Mouse (Mus musculus) stomach, embryonic 16.5 days (tissue): Measurements from ENCODE around the gene Sart3. TPM values are rescaled to one million over a fixed set of nuclear protein-coding genes. Genes with fewer than 3 reads are reported as not detected.
"Not testable (repeated sequence)": the region's sequence is repeated elsewhere in the genome, so short reads cannot be mapped to it uniquely, and the experiment has no call there.

ENCODE experiments used
- ATAC-seq: fragments of 200-750 bp; cut with Nextera tagmentation; 2 replicates; pipeline ENCODE4 v1.8.0; 2017; ENCODE audit warnings: moderate number of reproducible peaks, moderate TSS enrichment; ENCODE audit not compliant: insufficient read depth, low FRiP score
- H3K27ac ChIP-seq: fragments of 300-500 bp; sonication (generic); 2 replicates; pipeline ENCODE4 v1.5.1; 2014; ENCODE audit warnings: low read length
- H3K27me3 ChIP-seq: fragments of 300-500 bp; sonication (generic); 2 replicates; pipeline ENCODE4 v1.6.1; 2014; ENCODE audit warnings: low read length, control low read depth, mixed read lengths; ENCODE audit not compliant: control insufficient read depth, insufficient read depth
- H3K36me3 ChIP-seq: fragments of 300-500 bp; sonication (generic); 2 replicates; pipeline ENCODE4 v1.6.1; 2014; ENCODE audit warnings: low read length; ENCODE audit not compliant: control insufficient read depth, insufficient read depth
- H3K4me1 ChIP-seq: fragments of 300-500 bp; sonication (generic); 2 replicates; pipeline ENCODE4 v1.6.1; 2014; ENCODE audit warnings: low read length, control low read depth, mixed read lengths; ENCODE audit not compliant: control insufficient read depth, insufficient read depth
- H3K4me2 ChIP-seq: fragments of 300-500 bp; sonication (generic); 2 replicates; pipeline ENCODE4 v1.6.1; 2014; ENCODE audit warnings: low read depth, low read length, mixed read lengths
- H3K4me3 ChIP-seq: fragments of 300-500 bp; sonication (generic); replicated peaks from 2 replicates; pipeline ENCODE4 v1.5.1; 2014; ENCODE audit warnings: mild to moderate bottlenecking, low read length
- H3K9ac ChIP-seq: fragments of 300-500 bp; sonication (generic); 2 replicates; pipeline ENCODE4 v1.6.1; 2014; ENCODE audit warnings: low read length
- H3K9me3 ChIP-seq: fragments of 300-500 bp; sonication (generic); replicated peaks from 2 replicates; pipeline ENCODE4 v1.6.1; 2016; ENCODE audit warnings: low read length, control low read depth; ENCODE audit not compliant: control insufficient read depth
- WGBS: fragments of 180-500 bp; shearing (Covaris S2); extraction: QIAGEN DNeasy Blood & Tissue Kit; methylation state at CpG from one replicate; pipeline ENCODE4 v1.1.7; 2014; 5-methylcytosine and 5-hydroxymethylcytosine counted together
- polyA plus RNA-seq: library from polyadenylated mRNA; unstranded; fragments of >200 nt; fragmentation: Nextera tagmentation; extraction: Ambion mirVana; gene quantifications from 2 replicates; pipeline ENCODE4 v1.2.1, GENCODE M21; 2015

Sart3 gene
- 30.8 and 35.0 TPM in 2 replicates for polyA plus RNA-seq

DNA sequence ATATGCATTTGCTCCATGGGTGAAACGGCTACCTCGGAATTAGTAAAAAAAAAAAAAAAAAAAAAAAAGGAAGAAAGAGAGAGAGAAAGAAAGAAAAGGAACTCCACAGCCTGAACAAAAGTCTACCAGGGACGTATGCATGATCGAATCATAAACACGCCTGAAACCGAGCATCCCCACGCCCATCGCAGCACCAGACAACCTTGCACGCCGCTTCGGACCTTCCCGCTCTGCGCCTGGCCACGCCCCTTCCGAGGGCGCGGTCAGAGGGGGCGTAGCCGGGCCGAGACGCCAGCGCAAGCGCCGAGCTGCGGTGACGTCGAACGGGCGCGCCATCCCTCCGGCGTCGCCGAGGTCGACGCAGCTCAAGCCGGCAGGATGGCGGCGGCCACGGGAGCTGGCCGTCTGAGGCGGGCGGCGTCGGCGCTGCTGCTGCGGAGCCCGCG lies at the start of gene Sart3, which contains the start of gene Iscu:
Gene Sart3 (minus strand): TSS at position 61 of the 446 bp plus-strand sequence.
Gene Iscu (plus strand): TSS at position 299 of the 446 bp plus-strand sequence.
- H3K4me3 ChIP-seq: peak within 1 kb of the TSS; percentile 97
- H3K27me3 ChIP-seq: no peaks in the 10 kb centered on the region
- H3K27ac ChIP-seq: peak within 1 kb of the TSS; percentile 96
- ATAC-seq: peak; percentile 90
- H3K4me1 ChIP-seq: peaks cover 17% of the 10 kb centered on the region
- H3K36me3 ChIP-seq: 0 out of 2 replicates have a peak, but pooled peaks cover 11% of the 10 kb centered on the region
- peak within 1 kb of the TSS; percentile 96 for H3K9ac ChIP-seq
- H3K4me2 ChIP-seq: peak within 1 kb of the TSS; percentile 97
- WGBS: under 1% methylated on average over 49 of the region's 49 CpGs
- H3K9me3 ChIP-seq: no peaks in the 10 kb centered on the region

DNA sequence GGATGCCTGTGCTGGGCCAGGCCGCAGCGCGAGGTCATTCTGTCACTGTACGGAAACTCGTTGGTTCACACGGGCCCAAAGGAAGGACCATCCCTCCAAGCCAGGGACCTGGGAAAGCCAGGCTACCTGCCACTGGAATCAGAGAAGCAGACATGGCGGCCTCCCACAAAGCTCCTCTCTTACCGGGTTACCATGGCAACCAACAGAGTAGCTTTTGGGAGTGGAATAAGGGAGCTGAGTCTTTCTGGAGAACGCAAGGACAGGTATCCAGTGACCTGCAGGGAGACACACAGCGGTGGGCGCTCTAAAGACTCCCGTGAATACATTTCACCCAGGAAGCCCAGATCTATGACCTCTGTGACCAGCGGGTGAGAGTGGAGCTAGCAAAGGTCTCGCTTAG lies 46.3 kb upstream of the Sart3 start:
- H3K36me3 ChIP-seq: no peaks in the 10 kb centered on the region
- H3K9ac ChIP-seq: no peak overlapping the region
- H3K9me3 ChIP-seq: no peaks in the 10 kb centered on the region
- H3K27me3 ChIP-seq: no peaks in the 10 kb centered on the region; the same call in 1 of the 2 replicates
- H3K4me2 ChIP-seq: no peak overlapping the region
- no peak for ATAC-seq
- no peak overlapping the region for H3K27ac ChIP-seq
- 65% methylated on average over 14 of the region's 14 CpGs for WGBS
- no peaks in the 10 kb centered on the region for H3K4me1 ChIP-seq
- H3K4me3 ChIP-seq: no peak overlapping the region

DNA sequence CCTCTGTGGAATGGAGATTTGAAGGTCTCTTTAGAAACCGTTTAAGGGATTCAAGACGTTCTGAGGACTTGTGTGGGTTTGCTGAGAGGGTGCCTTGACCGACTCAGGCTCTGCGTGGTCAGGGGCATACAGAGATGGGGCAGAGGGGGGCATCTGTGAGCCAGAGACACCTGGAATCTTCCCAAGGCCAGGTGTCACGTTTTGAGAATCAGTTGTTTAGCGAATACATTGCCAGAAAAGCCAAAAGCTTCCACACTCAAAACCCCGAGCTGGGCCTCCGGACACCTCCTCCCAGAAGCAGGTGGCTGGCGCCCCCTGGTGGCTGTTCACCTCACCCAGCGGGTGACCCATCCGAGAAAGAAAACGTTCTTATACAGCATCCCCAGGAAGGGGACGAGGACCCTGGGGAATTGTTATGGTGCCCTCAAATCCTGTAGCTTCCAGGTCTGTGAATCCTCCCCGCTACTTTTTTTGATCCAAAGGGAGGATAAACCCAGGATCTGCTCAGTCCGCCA lies 43.4 kb upstream of the Sart3 start:
- Histone ChIP-seq H3K9me3 (0 out of 2 replicates have a peak, but pooled peaks cover 3% of the 10 kb centered on the region), H3K36me3 (no peaks in the 10 kb centered on the region), H3K27me3 (no peaks in the 10 kb centered on the region; the same call in 1 of the 2 replicates), H3K27ac (no peak overlapping the region), H3K4me3 (no peak overlapping the region), H3K4me1 (no peaks in the 10 kb centered on the region), H3K4me2 (peak overlapping the region; percentile 7; the same call in 1 of the 2 replicates), H3K9ac (no peak overlapping the region)
- ATAC-seq: no peak
- WGBS: 12% methylated on average over 15 of the region's 15 CpGs

DNA sequence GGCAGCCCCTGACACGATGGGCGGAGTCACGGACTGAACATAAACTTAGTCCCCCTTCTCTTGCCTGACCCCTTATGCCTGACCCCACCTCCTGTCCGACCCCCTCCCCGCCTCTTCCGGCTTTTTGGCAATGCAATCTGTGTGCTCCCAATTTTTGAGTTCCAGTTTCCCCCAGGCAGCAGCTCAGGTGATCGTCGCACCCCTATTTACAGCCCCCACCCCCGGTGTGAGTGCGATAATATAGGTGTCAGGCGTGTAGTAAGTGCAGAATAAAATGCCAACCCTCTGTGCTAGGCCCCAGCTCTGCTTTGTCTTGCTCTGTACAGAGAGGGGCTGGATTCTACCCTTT lies 42.7 kb upstream of the Sart3 start:
- 56% methylated on average over 11 of the region's 11 CpGs for WGBS

DNA sequence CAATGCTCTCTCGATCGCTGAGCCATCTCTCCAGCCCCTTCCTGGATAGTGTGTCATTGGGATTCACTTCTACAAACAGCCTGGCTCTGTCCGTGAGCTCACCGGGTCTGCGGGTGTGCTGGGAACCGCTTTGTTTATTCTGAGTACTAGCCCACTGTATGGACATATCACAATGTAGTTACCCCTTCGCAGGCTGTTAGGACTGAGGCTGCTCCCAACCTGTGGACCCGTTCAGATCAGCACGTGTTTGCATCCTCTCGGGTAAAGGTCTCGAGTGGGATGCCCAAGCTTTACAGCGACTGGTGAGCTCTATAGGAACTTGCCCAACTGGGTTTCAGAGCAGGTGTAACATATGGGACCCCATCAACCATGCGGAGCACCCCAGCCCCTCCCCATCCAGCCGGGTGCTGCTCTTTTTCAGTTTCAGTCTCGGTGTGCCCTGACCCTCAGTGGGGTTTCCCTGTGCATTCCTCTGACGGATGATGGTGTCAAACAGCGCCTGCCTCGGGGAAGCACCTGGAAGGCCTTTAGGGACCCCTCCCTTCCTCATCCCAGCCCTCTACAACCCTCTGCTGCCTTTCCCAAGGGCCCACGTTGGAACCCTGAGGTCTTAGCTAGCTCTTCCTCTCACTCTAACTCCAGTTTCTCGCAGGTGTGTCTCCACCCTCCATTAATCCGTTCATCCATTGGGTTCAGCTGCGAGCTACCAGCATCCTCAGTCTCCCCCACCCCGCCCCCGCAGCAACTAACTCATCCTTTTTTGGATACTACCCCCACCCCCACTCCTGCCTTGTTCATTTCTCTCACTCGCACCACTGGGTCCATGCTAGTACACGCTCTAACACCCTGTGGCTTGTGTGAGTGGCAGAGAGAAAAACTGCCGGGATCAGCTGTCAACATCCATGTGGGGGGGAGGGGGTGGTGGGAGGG lies 42.1 kb upstream of the Sart3 start:
- H3K4me1 ChIP-seq: no peaks in the 10 kb centered on the region
- no peak overlapping the region for H3K4me3 ChIP-seq
- no peak overlapping the region for H3K9ac ChIP-seq
- H3K4me2 ChIP-seq: no peak overlapping the region
- WGBS: 34% methylated on average over 27 of the region's 27 CpGs
- H3K9me3 ChIP-seq: 0 out of 2 replicates have a peak, but pooled peaks cover 3% of the 10 kb centered on the region
- no peaks in the 10 kb centered on the region; the same call in 1 of the 2 replicates for H3K27me3 ChIP-seq
- ATAC-seq: no peak
- H3K36me3 ChIP-seq: no peaks in the 10 kb centered on the region
- H3K27ac ChIP-seq: no peak overlapping the region

More for the DNA sequence above, 42.7 kb upstream of the Sart3 start:
- Histone ChIP-seq H3K36me3 (no peaks in the 10 kb centered on the region), H3K9ac (no peak overlapping the region), H3K4me3 (no peak overlapping the region), H3K9me3 (0 out of 2 replicates have a peak, but pooled peaks cover 3% of the 10 kb centered on the region), H3K27me3 (no peaks in the 10 kb centered on the region; the same call in 1 of the 2 replicates), H3K27ac (no peak overlapping the region), H3K4me2 (no peak overlapping the region), H3K4me1 (no peaks in the 10 kb centered on the region)
- no peak for ATAC-seq

DNA sequence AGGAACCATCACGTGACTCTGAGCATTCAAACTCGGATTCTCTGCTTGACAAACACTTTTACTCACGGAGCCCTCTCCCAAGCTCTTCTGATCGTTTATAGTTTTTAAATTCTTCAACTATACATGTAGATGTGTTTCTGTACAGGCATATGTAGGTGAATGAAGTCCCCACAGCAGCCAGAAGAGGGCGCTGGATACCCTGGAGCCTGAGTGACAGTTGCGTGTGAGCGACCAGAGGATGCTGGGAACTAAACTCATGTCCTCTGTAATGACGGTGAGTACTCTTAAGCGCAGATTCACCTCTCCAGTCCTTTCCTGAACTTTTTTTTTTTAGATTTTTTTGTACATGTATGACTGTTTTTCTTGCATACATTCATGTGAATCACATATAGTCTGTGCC lies 41.3 kb upstream of the Sart3 start:
- H3K27ac ChIP-seq: no peak overlapping the region
- H3K27me3 ChIP-seq: no peaks in the 10 kb centered on the region; the same call in 1 of the 2 replicates
- no peaks in the 10 kb centered on the region for H3K4me1 ChIP-seq
- ATAC-seq: no peak
- no peak overlapping the region for H3K4me2 ChIP-seq
- H3K9ac ChIP-seq: no peak overlapping the region
- no peak overlapping the region for H3K4me3 ChIP-seq
- H3K9me3 ChIP-seq: 0 out of 2 replicates have a peak, but pooled peaks cover 3% of the 10 kb centered on the region
- H3K36me3 ChIP-seq: no peaks in the 10 kb centered on the region
- WGBS: 24% methylated on average over 9 of the region's 9 CpGs

DNA sequence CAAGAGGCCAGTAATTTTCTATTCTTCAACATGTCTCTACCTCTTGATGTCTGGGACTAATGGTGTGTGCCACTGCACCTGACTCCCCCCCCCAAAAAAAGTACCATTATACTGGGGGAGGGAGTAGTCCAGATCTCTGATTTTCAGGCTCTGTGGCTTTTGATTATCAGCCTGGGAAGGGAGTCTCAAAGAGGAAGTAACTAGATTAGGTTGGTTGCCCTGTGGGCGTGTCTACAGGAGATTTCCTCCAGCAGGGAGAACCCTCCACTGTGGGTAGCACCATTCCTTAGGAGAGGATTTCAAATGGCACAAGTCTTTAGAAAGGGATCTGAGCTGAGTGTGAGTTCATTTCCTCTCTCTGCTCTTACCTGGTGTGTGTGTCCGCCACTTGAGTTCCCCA lies 40.3 kb upstream of the Sart3 start:
- 85% methylated on average over 2 of the region's 2 CpGs for WGBS

DNA sequence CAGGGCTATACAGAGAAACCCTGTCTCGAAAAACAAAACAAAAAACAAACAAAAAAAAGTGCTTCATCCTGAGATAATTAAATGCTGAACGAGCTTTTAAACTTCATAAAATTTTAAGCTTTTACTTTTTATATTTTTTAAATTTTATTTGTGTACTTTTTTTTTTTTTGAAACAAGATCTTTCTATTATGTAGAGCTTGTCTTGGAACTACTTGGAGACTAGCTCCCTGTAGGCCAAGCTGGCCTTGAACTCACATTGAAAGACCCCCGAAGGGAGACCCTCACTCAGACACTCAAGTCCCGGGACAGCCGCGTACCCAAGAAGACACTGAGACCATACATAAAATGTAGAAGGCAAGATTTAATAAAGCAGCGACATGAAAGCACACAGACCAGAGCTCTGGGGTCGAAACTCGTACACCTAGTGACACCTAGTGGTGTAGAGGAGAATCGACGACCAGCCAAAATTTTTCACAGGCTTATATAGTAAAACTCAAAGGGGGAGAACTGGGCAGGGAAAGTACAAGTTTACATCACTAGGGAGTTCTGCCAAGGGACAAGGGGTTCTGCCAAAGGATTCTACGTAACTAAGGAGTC lies 39.6 kb upstream of the Sart3 start:
- WGBS: 16% methylated on average over 11 of the region's 12 CpGs
- H3K36me3 ChIP-seq, H3K27ac ChIP-seq, H3K4me2 ChIP-seq, H3K4me1 ChIP-seq, H3K27me3 ChIP-seq, H3K9me3 ChIP-seq, ATAC-seq, H3K9ac ChIP-seq, H3K4me3 ChIP-seq: not testable (repeated sequence)

More for the DNA sequence above, 40.3 kb upstream of the Sart3 start:
- 0 out of 2 replicates have a peak, but pooled peaks cover 3% of the 10 kb centered on the region for H3K9me3 ChIP-seq
- H3K27me3 ChIP-seq: no peaks in the 10 kb centered on the region; the same call in 1 of the 2 replicates
- no peak overlapping the region for H3K27ac ChIP-seq
- H3K4me3 ChIP-seq: no peak overlapping the region
- no peak for ATAC-seq
- no peak overlapping the region for H3K4me2 ChIP-seq
- H3K4me1 ChIP-seq: peaks cover 6% of the 10 kb centered on the region; the same call in 1 of the 2 replicates
- H3K36me3 ChIP-seq: no peaks in the 10 kb centered on the region
- no peak overlapping the region for H3K9ac ChIP-seq
